Mouse (Mus musculus): Measurements from ENCODE around the gene Tmem59l. TPM values are rescaled to one million over a fixed set of nuclear protein-coding genes. Genes with fewer than 3 reads are reported as not detected.

Gene Tmem59l
- polyA plus RNA-seq, 1 experiment = 1.6 TPM

GRCm38 (mm10) chr8:70528182-70528797 is 41.1 kb upstream of the Tmem59l start:
- H3K4me1 ChIP-seq (ENCODE audit: control insufficient read depth, insufficient read depth, insufficient read length, low read length) = peaks cover 17% of the 10 kb centered on the region
- peaks cover 29% of the 10 kb centered on the region for H3K36me3 ChIP-seq (ENCODE audit: control insufficient read depth, insufficient read depth, low read length)
- H3K27me3 ChIP-seq (ENCODE audit: control insufficient read depth, insufficient read depth, low read length) = no peaks in the 10 kb centered on the region
- peak overlapping the region; percentile 95 for H3K4me3 ChIP-seq (ENCODE audit: low read depth, low read length)
- no peak for TF ChIP-seq POLR2A (IDR thresholded peaks at IDR 0.05; ENCODE audit: low read depth, low read length)
- no peak for TF ChIP-seq CTCF (IDR thresholded peaks at IDR 0.05; ENCODE audit: extremely low read depth, insufficient read length, insufficient replicate concordance, low read depth, low read length)
- 8% methylated on average over 13 of the region's 13 CpGs for WGBS
- peak overlapping the region; percentile 93 for H3K27ac ChIP-seq (ENCODE audit: insufficient read depth, low read depth, low read length)

GRCm38 (mm10) chr8:70527512-70528181 is 40.5 kb upstream of the Tmem59l start, which contains the start of the genes Fkbp8 and Kxd1:
Gene Fkbp8, plus strand, starts transcription at chr8:70527724.
Gene Kxd1, minus strand, starts transcription at chr8:70527956.
- H3K27ac ChIP-seq (ENCODE audit: insufficient read depth, low read depth, low read length) = peak within 1 kb of the TSS; percentile 93
- H3K27me3 ChIP-seq (ENCODE audit: control insufficient read depth, insufficient read depth, low read length) = no peaks in the 10 kb centered on the region
- peak within 1 kb of the TSS; percentile 95 for H3K4me3 ChIP-seq (ENCODE audit: low read depth, low read length)
- peaks cover 25% of the 10 kb centered on the region for H3K36me3 ChIP-seq (ENCODE audit: control insufficient read depth, insufficient read depth, low read length)
- peaks cover 17% of the 10 kb centered on the region for H3K4me1 ChIP-seq (ENCODE audit: control insufficient read depth, insufficient read depth, insufficient read length, low read length)
- under 1% methylated on average over 61 of the region's 61 CpGs for WGBS
- TF ChIP-seq CTCF (IDR thresholded peaks at IDR 0.05; ENCODE audit: extremely low read depth, insufficient read length, insufficient replicate concordance, low read depth, low read length) = no peak
- 0 out of 2 replicates have a peak, but pooled peaks have one; percentile 10 for TF ChIP-seq POLR2A (IDR thresholded peaks at IDR 0.05; ENCODE audit: low read depth, low read length)

GRCm38 (mm10) chr8:70527111-70527511 is 40.0 kb upstream of the Tmem59l start:
- Histone ChIP-seq H3K36me3 (ENCODE audit: control insufficient read depth, insufficient read depth, low read length) (peaks cover 20% of the 10 kb centered on the region), H3K4me3 (ENCODE audit: low read depth, low read length) (peak overlapping the region; percentile 95), H3K4me1 (ENCODE audit: control insufficient read depth, insufficient read depth, insufficient read length, low read length) (peaks cover 17% of the 10 kb centered on the region), H3K27me3 (ENCODE audit: control insufficient read depth, insufficient read depth, low read length) (no peaks in the 10 kb centered on the region), H3K27ac (ENCODE audit: insufficient read depth, low read depth, low read length) (peak overlapping the region; percentile 58)
- WGBS = 1% methylated on average over 8 of the region's 8 CpGs
- TF ChIP-seq CTCF (IDR thresholded peaks at IDR 0.05; ENCODE audit: extremely low read depth, insufficient read length, insufficient replicate concordance, low read depth, low read length) (peak; percentile 14; the same call in 1 of the 2 replicates), POLR2A (IDR thresholded peaks at IDR 0.05; ENCODE audit: low read depth, low read length) (no peak)

GRCm38 (mm10) chr8:70522592-70523403 is 35.6 kb upstream of the Tmem59l start:
- peak overlapping the region; percentile 92 for H3K27ac ChIP-seq (ENCODE audit: insufficient read depth, low read depth, low read length)
- peaks cover 8% of the 10 kb centered on the region; the same call in 1 of the 2 replicates for H3K4me1 ChIP-seq (ENCODE audit: control insufficient read depth, insufficient read depth, insufficient read length, low read length)
- no peaks in the 10 kb centered on the region for H3K27me3 ChIP-seq (ENCODE audit: control insufficient read depth, insufficient read depth, low read length)
- peaks cover 10% of the 10 kb centered on the region; the same call in 1 of the 2 replicates for H3K36me3 ChIP-seq (ENCODE audit: control insufficient read depth, insufficient read depth, low read length)
- TF ChIP-seq CTCF (IDR thresholded peaks at IDR 0.05; ENCODE audit: extremely low read depth, insufficient read length, insufficient replicate concordance, low read depth, low read length) = 0 out of 2 replicates have a peak, but pooled peaks have one; percentile 39
- TF ChIP-seq POLR2A (IDR thresholded peaks at IDR 0.05; ENCODE audit: low read depth, low read length) = peak; percentile 88
- WGBS = under 1% methylated on average over 51 of the region's 51 CpGs
- H3K4me3 ChIP-seq (ENCODE audit: low read depth, low read length) = peak overlapping the region; percentile 82

- H3K4me3 ChIP-seq (ENCODE audit: low read depth, low read length) = no peak overlapping the region
- no peaks in the 10 kb centered on the region for H3K27me3 ChIP-seq (ENCODE audit: control insufficient read depth, insufficient read depth, low read length)
- TF ChIP-seq POLR2A (IDR thresholded peaks at IDR 0.05; ENCODE audit: low read depth, low read length) (no peak), CTCF (IDR thresholded peaks at IDR 0.05; ENCODE audit: extremely low read depth, insufficient read length, insufficient replicate concordance, low read depth, low read length) (no peak)
- H3K27ac ChIP-seq (ENCODE audit: insufficient read depth, low read depth, low read length) = no peak overlapping the region
- peaks cover 25% of the 10 kb centered on the region for H3K36me3 ChIP-seq (ENCODE audit: control insufficient read depth, insufficient read depth, low read length)
- 60% methylated on average over 2 of the region's 2 CpGs for WGBS
- peaks cover 4% of the 10 kb centered on the region; the same call in 1 of the 2 replicates for H3K4me1 ChIP-seq (ENCODE audit: control insufficient read depth, insufficient read depth, insufficient read length, low read length)
Measured at GRCm38 (mm10) chr8:70519606-70520005, 32.4 kb upstream of the Tmem59l start.

GRCm38 (mm10) chr8:70519043-70519442 is 31.9 kb upstream of the Tmem59l start:
- 88% methylated on average over 6 of the region's 6 CpGs for WGBS
- TF ChIP-seq POLR2A (IDR thresholded peaks at IDR 0.05; ENCODE audit: low read depth, low read length) = no peak
- no peak for TF ChIP-seq CTCF (IDR thresholded peaks at IDR 0.05; ENCODE audit: extremely low read depth, insufficient read length, insufficient replicate concordance, low read depth, low read length)

More at GRCm38 (mm10) chr8:70519043-70519442, 31.9 kb upstream of the Tmem59l start:
- peaks cover 4% of the 10 kb centered on the region; the same call in 1 of the 2 replicates for H3K4me1 ChIP-seq (ENCODE audit: control insufficient read depth, insufficient read depth, insufficient read length, low read length)
- H3K27ac ChIP-seq (ENCODE audit: insufficient read depth, low read depth, low read length) = no peak overlapping the region
- peaks cover 30% of the 10 kb centered on the region for H3K36me3 ChIP-seq (ENCODE audit: control insufficient read depth, insufficient read depth, low read length)
- no peaks in the 10 kb centered on the region for H3K27me3 ChIP-seq (ENCODE audit: control insufficient read depth, insufficient read depth, low read length)
- no peak overlapping the region for H3K4me3 ChIP-seq (ENCODE audit: low read depth, low read length)
